Comparison of ENCODE assay signal across 33 mouse cellular contexts in the genomic region with DNA sequence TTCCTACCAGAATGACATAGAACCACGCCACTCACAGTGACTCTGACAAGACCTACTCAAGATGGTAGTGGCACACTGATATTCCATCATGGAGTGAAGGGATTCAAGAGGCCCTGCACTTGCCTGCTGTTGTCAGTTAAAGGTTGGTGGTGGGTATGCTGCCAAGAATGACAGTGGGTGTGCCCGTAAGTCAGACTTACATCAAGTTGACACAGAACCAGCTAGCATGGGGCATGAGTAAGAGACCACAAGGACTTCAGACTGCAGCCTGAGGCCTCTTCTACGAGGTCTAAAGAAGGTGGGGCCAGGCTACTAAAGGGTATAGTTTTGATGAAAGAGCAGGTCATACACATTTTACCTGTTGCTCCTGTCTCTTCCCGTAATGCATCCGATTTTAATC. TPM values are rescaled to one million over a fixed set of nuclear protein-coding genes. Genes with fewer than 3 reads are reported as not detected.
DNase-seq lines count a peak whose midpoint lies in the region; ATAC-seq and TF ChIP-seq lines count a peak whose summit lies in the region.
"Had no signal": no experiment of that assay in that cellular context is flagged by ENCODE, and none has a peak within 500 bp of the region (broad histone marks: within the 10 kb centered on the region; RNA-seq: fewer than 3 reads in every experiment).

No protein-coding gene starts in this region.

- 91% methylated on average over 5 of the region's 5 CpGs for WGBS in forebrain, embryonic 15.5 days

- no peak overlapping the region for H3K9ac ChIP-seq in MEL (ENCODE audit: control insufficient read depth, low read depth, low read length, poor library complexity, severe bottlenecking)
- H3K9ac ChIP-seq in forebrain, embryonic 15.5 days (replicated peaks): no peak overlapping the region
- H3K9ac ChIP-seq: embryonic facial prominence, embryonic 12.5 days; embryonic facial prominence, embryonic 15.5 days; forebrain, embryonic 12.5 days; heart, embryonic 13.5 days; hindbrain, embryonic 12.5 days; hindbrain, embryonic 15.5 days had no signal

- no peak overlapping the region for H3K4me2 ChIP-seq in forebrain, embryonic 15.5 days (replicated peaks)
- H3K4me2 ChIP-seq: embryonic facial prominence, embryonic 12.5 days; embryonic facial prominence, embryonic 15.5 days; forebrain, embryonic 12.5 days; heart, embryonic 13.5 days; hindbrain, embryonic 12.5 days; hindbrain, embryonic 15.5 days had no signal

- no peak overlapping the region for H3K27ac ChIP-seq in MEL (ENCODE audit: control insufficient read depth, low read depth, low read length)
- H3K27ac ChIP-seq in forebrain, embryonic 15.5 days (replicated peaks): no peak overlapping the region
- H3K27ac ChIP-seq: embryonic facial prominence, embryonic 12.5 days; embryonic facial prominence, embryonic 15.5 days; forebrain, embryonic 12.5 days; heart, adult 2 months; heart, embryonic 10.5 days; heart, embryonic 13.5 days; hindbrain, embryonic 12.5 days; hindbrain, embryonic 15.5 days had no signal

- no peaks in the 10 kb centered on the region for H3K27me3 ChIP-seq in MEL (ENCODE audit: control insufficient read depth in 1 of 2, insufficient read depth in 2 of 2, low read length in 2 of 2)
- no peaks in the 10 kb centered on the region for H3K27me3 ChIP-seq in forebrain, embryonic 15.5 days
- H3K27me3 ChIP-seq: embryonic facial prominence, embryonic 12.5 days; embryonic facial prominence, embryonic 15.5 days; forebrain, embryonic 12.5 days; heart, embryonic 13.5 days; hindbrain, embryonic 12.5 days; hindbrain, embryonic 15.5 days had no signal

- H3K9me3 ChIP-seq in MEL (replicated peaks; ENCODE audit: insufficient read depth, low read length): no peaks in the 10 kb centered on the region
- H3K9me3 ChIP-seq in forebrain, embryonic 15.5 days: no peaks in the 10 kb centered on the region
- H3K9me3 ChIP-seq: embryonic facial prominence, embryonic 12.5 days; embryonic facial prominence, embryonic 15.5 days; forebrain, embryonic 12.5 days; heart, embryonic 10.5 days; heart, embryonic 13.5 days; hindbrain, embryonic 12.5 days; hindbrain, embryonic 15.5 days had no signal

- no peak for TF ChIP-seq CTCF in MEL (IDR thresholded peaks at IDR 0.05 in 2 of 3, conservative IDR thresholded peaks at IDR 0.05 in 1 of 3; ENCODE audit: control insufficient read depth in 1 of 3, insufficient read depth in 1 of 3, low read depth in 2 of 3, low read length in 3 of 3, poor library complexity in 1 of 3, severe bottlenecking in 1 of 3)

- DNase-seq in adrenal gland, adult 2 months: peak; percentile 51
- no peak for DNase-seq in adrenal gland, postnatal 4 days (ENCODE audit: low spot score in 2 of 2)
- DNase-seq in 3134 (ENCODE audit: extremely low read depth, insufficient read length, low spot score): peak; percentile 39
- peak; percentile 17 for DNase-seq in MEL (ENCODE audit: low read depth, low spot score)
- no peak for DNase-seq in urinary bladder, postnatal 4 days (ENCODE audit: low spot score in 2 of 2)
- DNase-seq in heart, postnatal 4 days: no peak
- DNase-seq: adrenal gland, postnatal 10 days; cerebellum, adult 11 months; cerebellum, adult 2 months; cerebellum, adult 9-11 months; cerebellum, postnatal 25 days; gastrocnemius, postnatal 10 days; gastrocnemius, postnatal 36 days; heart, adult 2 months; heart, postnatal 14 days had no signal

- TF ChIP-seq POLR2A in MEL (IDR thresholded peaks at IDR 0.05; ENCODE audit: control insufficient read depth in 1 of 2, insufficient read depth in 1 of 2, low read depth in 1 of 2, low read length in 2 of 2, poor library complexity in 1 of 2): no peak

- H3K79me2 ChIP-seq in MEL (ENCODE audit: control insufficient read depth, insufficient read depth, low read length, poor library complexity): no peaks in the 10 kb centered on the region

- H3K4me3 ChIP-seq in MEL (ENCODE audit: control insufficient read depth in 1 of 2, insufficient read depth in 1 of 2, low read depth in 2 of 2, low read length in 2 of 2): no peak overlapping the region
- no peak overlapping the region for H3K4me3 ChIP-seq in forebrain, embryonic 15.5 days
- H3K4me3 ChIP-seq: embryonic facial prominence, embryonic 12.5 days; embryonic facial prominence, embryonic 15.5 days; forebrain, embryonic 12.5 days; heart, adult 2 months; heart, embryonic 10.5 days; heart, embryonic 13.5 days; hindbrain, embryonic 12.5 days; hindbrain, embryonic 15.5 days had no signal

- H3K4me1 ChIP-seq in MEL (ENCODE audit: control insufficient read depth in 1 of 2, insufficient read depth in 2 of 2, low read length in 2 of 2): peaks cover 11 to 15% of the 10 kb centered on the region in 2 experiments
- H3K4me1 ChIP-seq in forebrain, embryonic 15.5 days: no peaks in the 10 kb centered on the region
- H3K4me1 ChIP-seq: embryonic facial prominence, embryonic 12.5 days; embryonic facial prominence, embryonic 15.5 days; forebrain, embryonic 12.5 days; heart, embryonic 10.5 days; heart, embryonic 13.5 days; hindbrain, embryonic 12.5 days; hindbrain, embryonic 15.5 days had no signal

- peaks cover 0 to 14% of the 10 kb centered on the region in 2 experiments; a peak in 2 of 4 replicates for H3K36me3 ChIP-seq in MEL (ENCODE audit: control insufficient read depth in 1 of 2, insufficient read depth in 2 of 2, low read length in 2 of 2)
- no peaks in the 10 kb centered on the region for H3K36me3 ChIP-seq in forebrain, embryonic 15.5 days
- H3K36me3 ChIP-seq: embryonic facial prominence, embryonic 12.5 days; embryonic facial prominence, embryonic 15.5 days; forebrain, embryonic 12.5 days; heart, embryonic 10.5 days; heart, embryonic 13.5 days; hindbrain, embryonic 12.5 days; hindbrain, embryonic 15.5 days had no signal

- no peak for TF ChIP-seq EP300 in MEL (IDR thresholded peaks at IDR 0.05; ENCODE audit: low read depth in 1 of 2, low read length in 2 of 2)

- ATAC-seq in megakaryocyte progenitor cell, adult 5-6 weeks (replicated peaks; ENCODE audit: poor library complexity): peak; percentile 23; the same call in 1 of the 2 replicates
- ATAC-seq in forebrain, embryonic 15.5 days (replicated peaks): no peak
- ATAC-seq: forebrain, embryonic 16.5 days; intestine, postnatal 0 days had no signal

- TF ChIP-seq RAD21 in MEL (IDR thresholded peaks at IDR 0.05; ENCODE audit: low read depth, low read length): no peak

TF ChIP-seq in MEL, 35 proteins besides CTCF, POLR2A, EP300 and RAD21:
- no peak for TF ChIP-seq ELF1 (IDR thresholded peaks at IDR 0.05; ENCODE audit: low read depth, low read length)
- TF ChIP-seq RCOR1 (IDR thresholded peaks at IDR 0.05; ENCODE audit: low read depth, low read length): no peak
- no peak for TF ChIP-seq POLR2AphosphoS2 (IDR thresholded peaks at IDR 0.05; ENCODE audit: low read length)
- no peak for TF ChIP-seq MAX (IDR thresholded peaks at IDR 0.05; ENCODE audit: low read length)
- TF ChIP-seq ZKSCAN1 (IDR thresholded peaks at IDR 0.05; ENCODE audit: low read depth, low read length): no peak
- no peak for TF ChIP-seq TBP (IDR thresholded peaks at IDR 0.05; ENCODE audit: low read depth, low read length)
- TF ChIP-seq NRF1 (IDR thresholded peaks at IDR 0.05; ENCODE audit: insufficient read depth, low read depth, low read length, poor library complexity, severe bottlenecking): no peak
- TF ChIP-seq CHD2 (IDR thresholded peaks at IDR 0.05; ENCODE audit: low read length): no peak
- TF ChIP-seq NELFE (IDR thresholded peaks at IDR 0.05; ENCODE audit: low read depth, low read length): no peak
- no peak for TF ChIP-seq BHLHE40 (IDR thresholded peaks at IDR 0.05; ENCODE audit: borderline replicate concordance, low read depth, low read length)
- no peak for TF ChIP-seq MAZ (IDR thresholded peaks at IDR 0.05; ENCODE audit: low read depth, low read length)
- TF ChIP-seq ETS1 (IDR thresholded peaks at IDR 0.05; ENCODE audit: low read depth, low read length): no peak
- no peak for TF ChIP-seq USF1 (IDR thresholded peaks at IDR 0.05; ENCODE audit: low read depth, low read length)
- no peak for TF ChIP-seq ZC3H11A (IDR thresholded peaks at IDR 0.05; ENCODE audit: low read depth, low read length)
- no peak for TF ChIP-seq MYB (IDR thresholded peaks at IDR 0.05; ENCODE audit: low read depth, low read length)

RNA-seq across cellular contexts. Expression of gene Gm49496, which starts 4.5 kb away (rescaled TPM):
- not detected for total RNA-seq in adrenal gland, adult 2 months (2021)
- polyA plus RNA-seq in adrenal gland, adult 2 months (2012; rRNA removed): not detected in 2 replicates
- total RNA-seq in adrenal gland, postnatal 4 days (2021): under 1 TPM in 1 of 2 experiments, not detected in 1; 0.31 TPM
- total RNA-seq in MEL (2012; rRNA removed): 0.13 TPM in 1 of 2 replicates, not detected in the other
- polyA plus RNA-seq in MEL (2012; ENCODE audit: insufficient read depth in 1 of 2, insufficient read length in 2 of 2, low read depth in 1 of 2, low replicate concordance in 2 of 2, missing spikeins in 1 of 2): under 1 TPM in 1 of 2 experiments, not detected in 1; 0.26 TPM
- total RNA-seq in megakaryocyte progenitor cell, adult 5-6 weeks (2015): not detected in 2 replicates
- total RNA-seq in megakaryocyte progenitor cell, adult 5-6 weeks (2017): 1.3 and 2.2 TPM in 2 replicates
- polyA plus RNA-seq in forebrain, embryonic 15.5 days (2015; fragmentation: Nextera tagmentation; extraction: Ambion mirVana): not detected in 2 replicates
- not detected for total RNA-seq in heart, postnatal 4 days (2021)
- total RNA-seq: adrenal gland, postnatal 10 days; common myeloid progenitor, adult 5-6 weeks; gastrocnemius, adult 18-20 months; gastrocnemius, postnatal 10 days; gastrocnemius, postnatal 36 days; granulocyte monocyte progenitor cell, adult 5-6 weeks; heart, adult 2 months; heart, postnatal 14 days; hematopoietic stem cell, adult 5-6 weeks had no signal
- polyA plus RNA-seq: cerebellum, adult 2 months; embryonic facial prominence, embryonic 12.5 days; embryonic facial prominence, embryonic 15.5 days; forebrain, embryonic 12.5 days; forebrain, embryonic 16.5 days; heart, adult 2 months; heart, embryonic 10.5 days; heart, embryonic 13.5 days; heart, embryonic 16.5 days; hindbrain, embryonic 12.5 days; hindbrain, embryonic 15.5 days; intestine, embryonic 14.5 days; intestine, postnatal 0 days had no signal

RNA-seq across cellular contexts. Expression of gene Gm10198, which starts 47.3 kb away (rescaled TPM):
- total RNA-seq in adrenal gland, adult 2 months (2021): not detected
- polyA plus RNA-seq in adrenal gland, adult 2 months (2012; rRNA removed): not detected in 2 replicates
- not detected for total RNA-seq in adrenal gland, postnatal 4 days (2021)
- total RNA-seq in MEL (2012; rRNA removed): not detected in 2 replicates
- not detected for polyA plus RNA-seq in MEL (2012; ENCODE audit: insufficient read depth in 1 of 2, insufficient read length in 2 of 2, low read depth in 1 of 2, low replicate concordance in 2 of 2, missing spikeins in 1 of 2)
- total RNA-seq in megakaryocyte progenitor cell, adult 5-6 weeks (2015): not detected in 2 replicates
- not detected in 2 replicates for total RNA-seq in megakaryocyte progenitor cell, adult 5-6 weeks (2017)
- not detected in 2 replicates for polyA plus RNA-seq in forebrain, embryonic 15.5 days (2015; fragmentation: Nextera tagmentation; extraction: Ambion mirVana)
- total RNA-seq in heart, postnatal 4 days (2021): not detected
- total RNA-seq: adrenal gland, postnatal 10 days; common myeloid progenitor, adult 5-6 weeks; ES-E14; gastrocnemius, adult 18-20 months; gastrocnemius, postnatal 10 days; gastrocnemius, postnatal 36 days; granulocyte monocyte progenitor cell, adult 5-6 weeks; heart, adult 2 months; heart, postnatal 14 days; hematopoietic stem cell, adult 5-6 weeks had no signal
- polyA plus RNA-seq: cerebellum, adult 2 months; embryonic facial prominence, embryonic 12.5 days; embryonic facial prominence, embryonic 15.5 days; forebrain, embryonic 12.5 days; forebrain, embryonic 16.5 days; heart, adult 2 months; heart, embryonic 10.5 days; heart, embryonic 13.5 days; heart, embryonic 16.5 days; hindbrain, embryonic 12.5 days; hindbrain, embryonic 15.5 days; intestine, embryonic 14.5 days; intestine, postnatal 0 days had no signal

RNA-seq across cellular contexts. Expression of gene Gpbp1, which starts 55.4 kb away (rescaled TPM):
- 100 to 1,000 TPM in 1 of 2 experiments, 10 to 100 TPM in 1; 64.8 to 108 TPM for total RNA-seq in adrenal gland, adult 2 months (2021)
- 0.32 and 0.44 TPM in 2 replicates for polyA plus RNA-seq in adrenal gland, adult 2 months (2012; rRNA removed)
- total RNA-seq in adrenal gland, postnatal 4 days (2021): 10 to 100 TPM; 84.3 to 88.1 TPM
- 58.2 and 60.9 TPM in 2 replicates for total RNA-seq in MEL (2012; rRNA removed)
- polyA plus RNA-seq in MEL (2012; ENCODE audit: insufficient read depth in 1 of 2, insufficient read length in 2 of 2, low read depth in 1 of 2, low replicate concordance in 2 of 2, missing spikeins in 1 of 2): 100 to 1,000 TPM in 1 of 2 experiments, 10 to 100 TPM in 1; 76.3 to 648 TPM
- 98.7 and 111 TPM in 2 replicates for total RNA-seq in megakaryocyte progenitor cell, adult 5-6 weeks (2015)
- 125 and 164 TPM in 2 replicates for total RNA-seq in megakaryocyte progenitor cell, adult 5-6 weeks (2017)
- 105 and 111 TPM in 2 replicates for polyA plus RNA-seq in forebrain, embryonic 15.5 days (2015; fragmentation: Nextera tagmentation; extraction: Ambion mirVana)
- total RNA-seq in heart, postnatal 4 days (2021): 10 to 100 TPM; 50.5 to 53.7 TPM

Comparison
In these comparisons a context has a peak if more than half of its experiments do, and no peak if none do; other contexts are left out.
1. DNase-seq: peak in adrenal gland, adult 2 months (single experiment), 3134 (single experiment) and MEL (single experiment); none in adrenal gland, postnatal 4 days (0 of 2), urinary bladder, postnatal 4 days (0 of 2) and heart, postnatal 4 days (single experiment).